Mouse (Mus musculus): ENCODE data around the gene Spen. TPM values are rescaled to one million over a fixed set of nuclear protein-coding genes. Genes with fewer than 3 reads are reported as not detected.
A peak's percentile ranks its signal among the peaks of the same experiment; 100 is the strongest.

The Spen gene
- total and polyA plus RNA-seq, 3 experiments: 10.7 to 28.9 (median 28.0) TPM

DNA sequence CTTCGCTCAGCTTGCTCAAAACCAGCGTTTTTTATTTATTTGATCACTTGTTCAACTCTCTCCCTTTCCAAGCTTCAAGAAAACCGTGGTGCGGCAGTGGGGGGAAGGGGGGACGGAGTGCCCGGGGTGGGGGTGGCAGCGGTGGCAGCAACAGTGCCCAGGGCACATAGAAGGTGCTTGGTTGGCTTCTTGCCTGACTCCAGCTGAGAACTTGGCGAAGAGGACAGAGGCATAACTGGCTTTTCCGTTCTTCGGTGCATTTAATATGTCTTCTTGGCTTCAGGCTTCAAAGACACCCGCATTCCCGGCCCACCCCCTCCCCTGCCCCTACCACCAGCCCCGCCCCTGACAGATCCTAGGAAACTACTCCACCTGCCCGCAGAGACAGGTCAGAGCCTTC is 105.7 kb downstream of the Spen start:
- no peaks in the 10 kb centered on the region for H3K36me3 ChIP-seq (ENCODE audit: control insufficient read depth, insufficient read depth, low read length)
- H3K27me3 ChIP-seq (ENCODE audit: control insufficient read depth, insufficient read depth, low read length): no peaks in the 10 kb centered on the region
- intact Hi-C loops (cut with DNase I): no loop called here
- H3K79me2 ChIP-seq (replicated peaks; ENCODE audit: control insufficient read depth, insufficient read depth, low read length): no peaks in the 10 kb centered on the region
- H3K9ac ChIP-seq (ENCODE audit: low read depth, low read length): no peak overlapping the region
- no peak overlapping the region for H3K27ac ChIP-seq
- H3K4me1 ChIP-seq (ENCODE audit: control insufficient read depth, insufficient read depth, low read length): no peaks in the 10 kb centered on the region
- WGBS: 54% methylated on average over 14 of the region's 14 CpGs
- TF ChIP-seq EP300 (IDR thresholded peaks at IDR 0.05; ENCODE audit: insufficient read depth, low read depth, low read length): no peak
- TF ChIP-seq CTCF (IDR thresholded peaks at IDR 0.05): no peak
- TF ChIP-seq POLR2A (IDR thresholded peaks at IDR 0.05; ENCODE audit: insufficient read depth, low read depth, low read length): no peak
- H3K4me3 ChIP-seq: no peak overlapping the region
- DNase-seq: no peak

GRCm38 (mm10) chr4:141430997-141431396 is 107.4 kb downstream of the Spen start:
- Histone ChIP-seq H3K9ac (ENCODE audit: low read depth, low read length) (no peak overlapping the region), H3K79me2 (replicated peaks; ENCODE audit: control insufficient read depth, insufficient read depth, low read length) (no peaks in the 10 kb centered on the region), H3K27me3 (ENCODE audit: control insufficient read depth, insufficient read depth, low read length) (no peaks in the 10 kb centered on the region), H3K36me3 (ENCODE audit: control insufficient read depth, insufficient read depth, low read length) (no peaks in the 10 kb centered on the region), H3K4me3 (no peak overlapping the region), H3K4me1 (ENCODE audit: control insufficient read depth, insufficient read depth, low read length) (peaks cover 3% of the 10 kb centered on the region; the same call in 1 of the 2 replicates), H3K27ac (no peak overlapping the region)
- intact Hi-C loops (cut with DNase I): loop anchor here (1.0 to 2.0 kb wide), 5 partner anchors 27 to 144 kb away; no protein-coding TSS in a partner anchor
- TF ChIP-seq POLR2A (IDR thresholded peaks at IDR 0.05; ENCODE audit: insufficient read depth, low read depth, low read length): no peak
- peak; percentile 77 for TF ChIP-seq EP300 (IDR thresholded peaks at IDR 0.05; ENCODE audit: insufficient read depth, low read depth, low read length)
- TF ChIP-seq CTCF (IDR thresholded peaks at IDR 0.05): peak; percentile 97; the same call in 1 of the 2 replicates
- 42% methylated on average over 9 of the region's 9 CpGs for WGBS
- peak; percentile 75 to 83 for DNase-seq

DNA sequence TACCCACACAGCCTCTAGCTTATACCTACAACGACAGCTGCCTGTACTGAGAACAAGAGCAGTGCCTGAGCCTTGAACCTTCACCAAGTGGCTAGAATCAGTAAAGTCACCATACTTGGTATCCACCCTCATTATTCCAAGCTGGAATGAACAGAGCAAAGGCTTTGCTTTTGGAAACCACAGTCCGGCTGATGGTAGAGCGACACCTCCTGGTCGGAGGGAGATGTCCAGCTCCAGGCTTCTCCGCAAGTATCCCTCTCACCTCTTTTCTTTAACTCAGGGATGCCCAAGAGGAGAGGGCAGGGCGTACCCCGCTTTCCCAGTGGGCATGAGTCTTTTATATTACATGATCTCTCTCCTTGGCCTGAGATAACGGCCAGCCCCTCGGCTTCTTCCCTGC is 108.5 kb downstream of the Spen start:
- no peak overlapping the region for H3K9ac ChIP-seq (ENCODE audit: low read depth, low read length)
- TF ChIP-seq EP300 (IDR thresholded peaks at IDR 0.05; ENCODE audit: insufficient read depth, low read depth, low read length) (0 out of 2 replicates have a peak, but pooled peaks have one; percentile 27), POLR2A (IDR thresholded peaks at IDR 0.05; ENCODE audit: insufficient read depth, low read depth, low read length) (no peak), CTCF (IDR thresholded peaks at IDR 0.05) (peak; percentile 80)
- no peaks in the 10 kb centered on the region for H3K27me3 ChIP-seq (ENCODE audit: control insufficient read depth, insufficient read depth, low read length)
- intact Hi-C loops (cut with DNase I): loop anchor here (1.0 to 2.0 kb wide), 3 partner anchors 26 to 76 kb away; no protein-coding TSS in a partner anchor
- 39% methylated on average over 9 of the region's 9 CpGs for WGBS
- H3K27ac ChIP-seq: no peak overlapping the region
- no peaks in the 10 kb centered on the region for H3K79me2 ChIP-seq (replicated peaks; ENCODE audit: control insufficient read depth, insufficient read depth, low read length)
- H3K4me1 ChIP-seq (ENCODE audit: control insufficient read depth, insufficient read depth, low read length): peaks cover 3% of the 10 kb centered on the region; the same call in 1 of the 2 replicates
- peak in 1 of 2 experiments; percentile 55 for DNase-seq
- H3K36me3 ChIP-seq (ENCODE audit: control insufficient read depth, insufficient read depth, low read length): no peaks in the 10 kb centered on the region
- H3K4me3 ChIP-seq: no peak overlapping the region

DNA sequence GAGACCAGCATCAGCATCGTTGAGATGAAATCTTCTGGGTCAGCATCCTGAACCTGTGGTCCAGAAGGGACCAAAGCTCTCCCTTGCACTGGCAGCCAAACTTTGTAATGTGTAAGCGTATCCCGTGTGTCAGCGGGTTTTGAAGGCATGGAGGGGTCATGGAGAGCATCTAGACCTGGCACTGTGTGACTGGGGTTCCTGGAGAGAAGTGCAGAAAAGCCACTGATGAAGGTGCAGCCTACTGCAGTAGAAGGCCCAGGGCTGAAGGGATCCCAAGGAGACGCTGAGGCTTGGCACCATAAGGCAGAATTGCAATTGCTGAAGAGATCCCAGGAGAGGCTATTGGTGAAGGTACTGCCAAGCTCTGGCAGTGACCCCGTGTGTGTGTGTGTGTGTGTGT is 109.0 kb downstream of the Spen start:
- H3K36me3 ChIP-seq (ENCODE audit: control insufficient read depth, insufficient read depth, low read length): no peaks in the 10 kb centered on the region
- H3K27ac ChIP-seq: no peak overlapping the region
- H3K9ac ChIP-seq (ENCODE audit: low read depth, low read length): no peak overlapping the region
- intact Hi-C loops (cut with DNase I): no loop called here
- H3K4me3 ChIP-seq: no peak overlapping the region
- DNase-seq: no peak
- peaks cover 3% of the 10 kb centered on the region; the same call in 1 of the 2 replicates for H3K4me1 ChIP-seq (ENCODE audit: control insufficient read depth, insufficient read depth, low read length)
- no peaks in the 10 kb centered on the region for H3K27me3 ChIP-seq (ENCODE audit: control insufficient read depth, insufficient read depth, low read length)
- 64% methylated on average over 6 of the region's 6 CpGs for WGBS
- TF ChIP-seq EP300 (IDR thresholded peaks at IDR 0.05; ENCODE audit: insufficient read depth, low read depth, low read length) (no peak), POLR2A (IDR thresholded peaks at IDR 0.05; ENCODE audit: insufficient read depth, low read depth, low read length) (peak; percentile 38)
- no peaks in the 10 kb centered on the region for H3K79me2 ChIP-seq (replicated peaks; ENCODE audit: control insufficient read depth, insufficient read depth, low read length)

- no peak for DNase-seq
- H3K4me3 ChIP-seq: no peak overlapping the region
- H3K4me1 ChIP-seq (ENCODE audit: control insufficient read depth, insufficient read depth, low read length): peaks cover 3% of the 10 kb centered on the region; the same call in 1 of the 2 replicates
- no peak overlapping the region; the same call in 1 of the 2 replicates for H3K27ac ChIP-seq
- no peaks in the 10 kb centered on the region for H3K36me3 ChIP-seq (ENCODE audit: control insufficient read depth, insufficient read depth, low read length)
- intact Hi-C loops (cut with DNase I): no loop called here
- WGBS: 73% methylated on average over 13 of the region's 13 CpGs
- H3K9ac ChIP-seq (ENCODE audit: low read depth, low read length): no peak overlapping the region
- peak; percentile 71 for TF ChIP-seq POLR2A (IDR thresholded peaks at IDR 0.05; ENCODE audit: insufficient read depth, low read depth, low read length)
- no peak for TF ChIP-seq CTCF (IDR thresholded peaks at IDR 0.05)
- peak; percentile 16; the same call in 1 of the 2 replicates for TF ChIP-seq EP300 (IDR thresholded peaks at IDR 0.05; ENCODE audit: insufficient read depth, low read depth, low read length)
- no peaks in the 10 kb centered on the region for H3K79me2 ChIP-seq (replicated peaks; ENCODE audit: control insufficient read depth, insufficient read depth, low read length)
- H3K27me3 ChIP-seq (ENCODE audit: control insufficient read depth, insufficient read depth, low read length): no peaks in the 10 kb centered on the region
Measured at GRCm38 (mm10) chr4:141427921-141428320, 110.5 kb downstream of the Spen start.

All from heart, adult 2 months (tissue).